Mouse (Mus musculus): ENCODE data around the gene Trim31.
A peak's percentile ranks its signal among the peaks of the same experiment; 100 is the strongest.

Gene Trim31

GRCm38 (mm10) chr17:36942791-36943471, 45.0 kb downstream of the Trim31 start, which contains the start of gene Rnf39:
Rnf39 (plus strand) TSS chr17:36942918.
- DNase-seq (ENCODE audit: extremely low spot score, low read depth, low spot score): no peak

GRCm38 (mm10) chr17:36943691-36944090, 45.8 kb downstream of the Trim31 start:
- no peak for DNase-seq (ENCODE audit: extremely low spot score, low read depth, low spot score)

GRCm38 (mm10) chr17:36944121-36944775, 46.3 kb downstream of the Trim31 start:
- no peak for DNase-seq (ENCODE audit: extremely low spot score, low read depth, low spot score)

DNA sequence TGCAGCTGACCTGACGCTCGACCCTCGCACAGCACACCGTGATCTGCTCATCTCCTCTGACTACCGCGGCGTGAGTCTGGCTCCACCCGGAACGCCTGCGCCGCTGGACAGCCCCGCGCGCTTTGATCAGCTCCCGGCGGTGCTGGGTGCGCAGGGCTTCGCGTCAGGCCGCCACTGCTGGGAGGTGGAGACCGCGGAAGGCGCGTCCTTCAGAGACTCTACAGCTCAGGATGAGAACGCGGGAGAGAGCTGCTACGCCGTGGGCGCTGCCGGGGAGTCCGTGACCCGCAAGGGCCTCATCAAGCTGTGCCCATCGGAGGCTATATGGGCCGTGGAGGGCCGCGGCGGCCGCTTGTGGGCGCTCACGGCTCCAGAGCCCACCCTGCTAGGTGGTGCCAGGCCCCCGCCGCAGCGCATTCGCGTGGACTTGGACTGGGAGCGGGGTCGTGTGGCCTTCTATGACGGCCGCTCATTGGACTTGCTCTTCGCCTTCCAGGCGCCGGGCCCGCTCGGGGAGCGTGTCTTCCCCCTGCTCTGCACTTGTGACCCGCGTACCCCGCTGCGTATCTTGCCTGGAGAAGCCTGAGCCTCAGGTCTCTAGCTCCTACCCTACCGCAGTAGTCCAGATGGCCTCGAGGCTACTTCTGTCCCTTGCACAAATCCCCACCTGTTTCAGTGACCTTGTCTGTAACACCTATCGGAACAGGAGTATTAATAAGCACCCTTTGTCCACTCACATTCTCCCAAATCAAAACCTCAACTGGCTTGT, 49.3 kb downstream of the Trim31 start:
- DNase-seq (ENCODE audit: extremely low spot score, low read depth, low spot score): no peak

- no peak for DNase-seq (ENCODE audit: extremely low spot score, low read depth, low spot score)
Measured at GRCm38 (mm10) chr17:36948286-36948685, 50.4 kb downstream of the Trim31 start.

DNA sequence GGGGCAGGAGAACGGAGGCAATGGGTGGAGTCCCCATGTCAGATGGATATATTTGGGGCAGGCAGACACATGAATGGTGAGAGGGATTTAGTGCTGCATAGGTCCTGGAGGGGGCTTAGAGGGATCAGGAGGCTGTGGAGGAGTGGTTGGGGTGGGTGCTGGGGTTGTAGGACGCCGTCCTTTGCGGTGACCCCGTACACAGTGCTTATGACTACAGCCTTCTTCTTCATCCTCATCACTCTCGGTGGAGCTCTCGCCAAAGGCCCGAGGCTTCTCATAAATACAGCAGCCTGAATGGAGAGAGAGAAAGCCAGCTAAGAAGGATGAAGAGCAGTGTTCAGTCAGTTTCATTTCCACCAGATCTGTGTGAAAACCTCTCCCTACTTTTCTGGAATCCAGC, 51.3 kb downstream of the Trim31 start:
- no peak for DNase-seq (ENCODE audit: extremely low spot score, low read depth, low spot score)

DNA sequence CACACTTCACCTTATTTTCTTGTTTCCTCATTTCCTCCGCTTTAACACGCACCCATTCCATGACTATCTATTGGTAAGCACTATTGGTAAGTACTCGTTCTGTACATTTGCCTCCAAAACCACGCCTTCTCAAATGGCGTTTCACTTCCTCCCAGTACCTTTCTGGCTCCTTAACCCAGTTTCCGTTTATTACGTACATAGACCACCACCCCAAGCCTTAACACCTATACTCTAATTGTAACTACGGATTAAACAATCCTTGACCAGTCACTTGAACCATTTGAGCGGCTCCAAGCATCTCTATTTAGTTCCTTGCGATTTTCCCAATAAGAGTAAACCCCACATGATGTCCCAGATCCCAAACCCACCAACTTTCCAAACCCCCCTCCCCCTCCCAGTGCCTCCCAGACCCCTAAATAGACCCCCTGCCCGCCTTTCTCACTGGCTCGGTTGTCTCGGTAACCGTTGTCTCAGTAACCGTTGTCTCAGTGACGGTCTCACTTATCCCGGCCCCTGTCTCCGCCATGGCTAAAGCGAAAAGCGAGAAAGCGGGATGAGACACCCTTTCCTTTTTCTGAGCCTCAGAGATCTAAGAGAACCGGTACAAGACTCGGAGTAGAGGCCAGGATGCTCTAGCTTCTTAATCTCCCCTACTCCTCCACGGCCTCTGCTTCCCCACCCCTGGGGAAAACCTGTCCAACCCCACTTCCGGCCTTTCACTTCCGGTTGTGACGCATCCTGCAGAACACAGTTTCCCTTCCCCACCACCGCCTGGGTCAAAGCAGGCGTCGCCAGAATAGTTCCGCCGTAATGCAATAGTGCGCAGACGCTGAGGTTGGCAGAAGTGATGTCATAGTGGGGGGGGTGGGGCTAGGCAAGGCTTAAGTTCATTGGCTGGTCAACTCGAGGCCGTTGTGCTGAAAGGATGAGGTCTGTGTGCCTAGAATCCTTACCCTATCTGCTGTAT, 53.3 kb downstream of the Trim31 start, which contains the start of gene Ppp1r11:
Ppp1r11 (minus strand) TSS at position 761 of the 967 bp plus-strand sequence.
- DNase-seq (ENCODE audit: extremely low spot score, low read depth, low spot score): peak; percentile 96

DNA sequence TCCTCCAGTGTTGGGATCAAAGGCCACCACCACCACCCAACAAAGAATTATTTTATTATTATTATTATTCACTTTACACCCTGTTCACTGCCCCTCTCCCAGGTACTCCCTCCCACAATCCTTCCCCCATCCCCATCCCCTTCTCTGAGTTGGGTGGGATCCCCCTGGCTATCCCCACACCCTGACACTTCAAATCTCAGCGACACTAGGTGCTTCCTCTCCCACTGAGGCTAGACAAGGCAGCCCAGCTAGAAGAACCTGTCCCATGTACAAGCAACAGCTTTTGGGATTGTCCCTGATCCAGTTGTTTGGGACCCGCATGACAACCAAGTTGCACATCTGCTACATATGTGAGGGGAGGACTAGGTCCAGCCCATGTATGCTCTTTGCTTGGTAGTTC, 54.7 kb downstream of the Trim31 start:
- DNase-seq (ENCODE audit: extremely low spot score, low read depth, low spot score): no peak

DNA sequence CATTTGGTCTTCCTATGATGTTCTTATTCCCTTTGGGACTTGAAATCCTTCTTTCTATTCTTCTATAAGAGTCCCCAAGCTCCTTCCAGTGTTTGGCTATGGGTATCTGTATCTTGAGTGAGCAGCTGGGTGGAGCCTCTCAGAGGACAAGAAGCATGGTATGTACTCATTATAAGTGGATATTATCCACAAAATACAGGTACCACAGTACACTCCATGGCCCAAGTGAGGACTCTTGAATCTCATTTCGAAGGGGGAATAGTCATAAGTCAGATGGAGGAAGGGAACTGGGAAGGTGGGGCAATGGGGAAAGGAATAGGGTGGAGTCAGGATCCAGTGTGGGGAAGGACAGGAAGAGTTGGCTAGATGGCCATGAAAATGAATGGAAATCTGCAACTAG, 55.1 kb downstream of the Trim31 start:
- no peak for DNase-seq (ENCODE audit: extremely low spot score, low read depth, low spot score)

GRCm38 (mm10) chr17:36957999-36958743, 60.3 kb downstream of the Trim31 start, which contains the start of the genes Znrd1 and Znrd1as:
Znrd1 (minus strand) TSS chr17:36958559.
Znrd1as (plus strand) TSS chr17:36958592.
- peak; percentile 96 for DNase-seq (ENCODE audit: extremely low spot score, low read depth, low spot score)

GRCm38 (mm10) chr17:36958884-36959283, 61.0 kb downstream of the Trim31 start:
- no peak for DNase-seq (ENCODE audit: extremely low spot score, low read depth, low spot score)

All from hindlimb bud, embryonic 11.5 days (tissue).